Mouse (Mus musculus) forebrain, embryonic 11.5 days (tissue): ENCODE data around the gene Zfp352. TPM values are rescaled to one million over a fixed set of nuclear protein-coding genes. Genes with fewer than 3 reads are reported as not detected.
"Not testable (repeated sequence)": the region's sequence is repeated elsewhere in the genome, so short reads cannot be mapped to it uniquely, and the experiment has no call there.

ENCODE experiments used
- ATAC-seq: fragments of 200-750 bp; cut with Nextera tagmentation; replicated peaks from 2 replicates; pipeline ENCODE4 v1.8.0; 2017; ENCODE audit warnings: moderate TSS enrichment; ENCODE audit not compliant: low FRiP score
- DNase-seq: peaks from one replicate; pipeline ENCODE4 v3.0.0-alpha.2; 2017; ENCODE audit warnings: low spot score
- H3K27ac ChIP-seq: fragments of 300-500 bp; sonication (generic); 2 replicates; pipeline ENCODE4 v1.5.1; 2014; ENCODE audit warnings: low read depth, low read length
- H3K27me3 ChIP-seq: fragments of 300-500 bp; sonication (generic); 2 replicates; pipeline ENCODE4 v1.6.1; 2014; ENCODE audit warnings: mild to moderate bottlenecking, low read length, mixed read lengths; ENCODE audit not compliant: control insufficient read depth, insufficient read depth
- H3K36me3 ChIP-seq: fragments of 300-500 bp; sonication (generic); 2 replicates; pipeline ENCODE4 v1.6.1; 2014; ENCODE audit warnings: mild to moderate bottlenecking, low read length, moderate library complexity, mixed read lengths; ENCODE audit not compliant: control insufficient read depth, insufficient read depth
- H3K4me1 ChIP-seq: fragments of 300-500 bp; sonication (generic); replicated peaks from 2 replicates; pipeline ENCODE4 v1.6.1; 2014; ENCODE audit warnings: low read length, mixed read lengths; ENCODE audit not compliant: control insufficient read depth, insufficient read depth
- H3K4me2 ChIP-seq: fragments of 300-500 bp; sonication (generic); 2 replicates; pipeline ENCODE4 v1.6.1; 2014; ENCODE audit warnings: low read depth, mild to moderate bottlenecking, low read length, moderate library complexity, mixed read lengths; ENCODE audit not compliant: severe bottlenecking
- H3K4me3 ChIP-seq: fragments of 300-500 bp; sonication (generic); 2 replicates; pipeline ENCODE4 v1.5.1; 2014; ENCODE audit warnings: low read depth, low read length
- H3K9ac ChIP-seq: fragments of 300-500 bp; sonication (generic); 2 replicates; pipeline ENCODE4 v1.6.1; 2014; ENCODE audit warnings: low read length
- H3K9me3 ChIP-seq: fragments of 300-500 bp; sonication (generic); 2 replicates; pipeline ENCODE4 v1.6.1; 2016; ENCODE audit warnings: low read length, mixed read lengths; ENCODE audit not compliant: control insufficient read depth
- WGBS: fragments of 180-500 bp; shearing (Covaris S2); extraction: QIAGEN DNeasy Blood & Tissue Kit; methylation state at CpG from one replicate; pipeline ENCODE4 v1.1.7; 2014; 5-methylcytosine and 5-hydroxymethylcytosine counted together
- polyA plus RNA-seq: library from polyadenylated mRNA; unstranded; fragments of >200 nt; fragmentation: Nextera tagmentation; extraction: Ambion mirVana; gene quantifications from 2 replicates; pipeline ENCODE4 v1.2.1, GENCODE M21; 2014

Zfp352 gene
- polyA plus RNA-seq: not detected in 2 replicates

DNA sequence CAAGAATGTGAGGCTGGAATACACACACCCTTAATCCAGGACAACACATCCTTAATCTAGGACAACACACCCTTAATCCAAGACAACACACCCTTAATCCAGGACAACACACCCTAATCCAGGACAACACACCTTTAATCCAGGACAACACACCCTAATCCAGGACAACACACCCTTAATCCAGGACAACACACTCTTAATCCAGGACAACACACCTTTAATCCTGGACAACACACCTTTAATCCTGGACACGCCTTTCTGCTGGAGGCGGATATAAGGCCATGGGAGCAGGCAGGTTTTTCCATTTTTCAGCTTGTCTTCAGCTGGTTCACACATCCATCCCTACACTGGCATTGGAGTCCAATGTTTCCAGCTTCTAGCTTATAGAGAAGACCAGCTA is at the start of gene Zfp352:
TSS of gene Zfp352 (plus strand) at position 301 of the 400 bp plus-strand sequence.
- Histone ChIP-seq H3K4me2 (no peak within 1 kb of the TSS), H3K36me3 (no peaks in the 10 kb centered on the region), H3K4me1 (no peaks in the 10 kb centered on the region), H3K27ac (no peak within 1 kb of the TSS), H3K9me3 (no peaks in the 10 kb centered on the region), H3K9ac (no peak within 1 kb of the TSS), H3K27me3 (no peaks in the 10 kb centered on the region), H3K4me3 (no peak within 1 kb of the TSS)
- no peak for ATAC-seq
- DNase-seq: no peak
- WGBS: 87% methylated on average over 2 of the region's 2 CpGs

DNA sequence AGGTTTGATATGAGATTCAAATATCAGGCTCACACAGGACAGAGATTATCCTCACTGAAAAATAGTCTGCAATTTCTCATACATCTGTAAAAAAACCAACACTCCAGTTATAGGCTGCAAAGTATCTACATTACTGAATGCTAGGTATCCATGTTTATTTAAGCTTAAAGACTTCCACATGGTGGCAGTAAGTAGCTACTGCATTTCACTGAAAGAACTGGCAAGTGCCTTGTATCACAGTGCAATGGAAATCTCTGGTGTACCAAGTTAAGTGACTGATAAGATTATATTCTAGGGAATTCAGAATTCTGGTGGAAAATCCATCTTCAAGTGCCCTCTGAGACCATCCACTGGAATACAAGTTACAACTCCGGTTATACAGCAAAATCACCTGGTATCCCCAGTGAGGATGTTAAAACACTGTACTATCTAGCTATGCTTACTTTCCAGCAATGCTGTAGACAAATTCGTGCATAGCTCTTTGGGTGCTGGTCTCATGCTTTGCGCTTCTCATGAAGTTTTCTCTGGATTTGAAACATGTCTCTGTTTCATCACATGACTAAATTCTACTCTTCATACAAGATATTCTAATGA is 47.6 kb upstream of the Zfp352 start:
- Histone ChIP-seq H3K4me1 (no peaks in the 10 kb centered on the region), H3K9ac (no peak overlapping the region), H3K9me3 (no peaks in the 10 kb centered on the region), H3K36me3 (no peaks in the 10 kb centered on the region), H3K4me3 (no peak overlapping the region), H3K4me2 (no peak overlapping the region), H3K27ac (no peak overlapping the region), H3K27me3 (no peaks in the 10 kb centered on the region)
- DNase-seq (no peak), ATAC-seq (peak; percentile 49; the same call in 1 of the 2 replicates)
- 76% methylated on average over 3 of the region's 3 CpGs for WGBS

DNA sequence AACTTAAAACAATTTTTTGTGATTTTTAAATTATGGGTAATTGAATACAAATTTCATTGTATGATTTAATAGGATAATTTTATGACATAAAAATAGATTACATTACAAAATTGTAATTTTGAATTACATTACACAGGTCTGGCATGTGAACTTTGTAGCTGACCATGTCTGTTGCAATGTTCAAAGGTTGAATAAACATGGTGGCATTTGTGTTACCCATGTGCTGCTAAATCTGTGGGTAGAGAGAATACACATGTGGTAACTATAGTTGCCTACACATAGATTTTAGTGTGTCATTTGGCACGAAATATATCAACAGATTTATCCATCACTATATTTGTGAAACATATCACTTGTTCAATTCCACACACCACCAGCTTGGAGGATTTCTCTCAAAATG is 44.6 kb upstream of the Zfp352 start:
- Histone ChIP-seq H3K9ac (no peak overlapping the region), H3K9me3 (no peaks in the 10 kb centered on the region), H3K4me1 (no peaks in the 10 kb centered on the region), H3K27ac (no peak overlapping the region), H3K4me3 (no peak overlapping the region), H3K4me2 (no peak overlapping the region), H3K36me3 (no peaks in the 10 kb centered on the region), H3K27me3 (no peaks in the 10 kb centered on the region)
- WGBS: 68% methylated on average over 1 of the region's 1 CpGs
- DNase-seq: no peak
- no peak for ATAC-seq

DNA sequence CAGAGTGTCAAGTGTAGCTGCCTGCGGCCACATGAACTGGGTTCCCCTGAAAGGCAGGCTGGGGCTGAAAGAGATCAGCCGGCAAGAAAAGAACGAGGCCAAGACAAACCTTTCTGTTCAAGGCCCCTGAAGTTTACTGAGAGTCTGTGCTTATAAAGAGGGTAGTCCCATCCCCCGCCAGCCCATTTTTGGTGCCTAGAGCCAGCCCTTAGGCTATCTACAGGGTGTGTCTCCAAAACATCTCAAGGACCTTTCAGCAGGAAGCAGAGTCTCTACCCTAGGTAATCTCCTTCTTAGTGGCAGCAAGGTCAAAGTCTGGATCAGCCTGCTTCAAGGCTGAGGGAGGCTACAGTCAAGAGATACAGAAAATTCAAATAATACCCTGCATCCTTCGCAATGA is 15.2 kb upstream of the Zfp352 start:
- WGBS: 87% methylated on average over 5 of the region's 5 CpGs
- ATAC-seq (no peak), DNase-seq (no peak)
- Histone ChIP-seq H3K27me3 (no peaks in the 10 kb centered on the region), H3K4me2 (no peak overlapping the region), H3K4me3 (no peak overlapping the region), H3K4me1 (no peaks in the 10 kb centered on the region), H3K9ac (no peak overlapping the region), H3K36me3 (no peaks in the 10 kb centered on the region), H3K9me3 (no peaks in the 10 kb centered on the region), H3K27ac (no peak overlapping the region)

DNA sequence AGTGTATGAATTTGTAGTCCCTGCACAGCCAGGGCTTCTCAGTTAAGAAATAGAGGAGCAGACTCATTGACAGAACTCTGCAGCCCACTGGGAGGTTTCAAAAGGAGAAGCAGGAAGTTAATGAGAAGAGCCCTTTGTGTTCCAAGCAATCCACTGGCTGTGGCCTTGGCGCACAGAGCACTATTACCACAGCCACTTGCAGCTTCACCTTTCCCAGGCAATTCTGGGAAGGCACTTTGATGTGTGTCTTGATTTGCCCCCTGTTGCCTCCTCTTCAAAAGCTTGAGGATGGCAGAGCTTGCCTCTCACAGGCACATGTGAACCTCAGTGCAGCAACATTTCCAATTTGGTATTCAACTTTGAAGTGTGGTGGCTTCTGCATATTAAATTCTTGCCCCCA is 7.1 kb upstream of the Zfp352 start:
- Histone ChIP-seq H3K4me3 (no peak overlapping the region), H3K36me3 (no peaks in the 10 kb centered on the region), H3K27me3 (no peaks in the 10 kb centered on the region), H3K9me3 (no peaks in the 10 kb centered on the region), H3K9ac (no peak overlapping the region), H3K4me1 (no peaks in the 10 kb centered on the region; the same call in 1 of the 2 replicates), H3K27ac (no peak overlapping the region), H3K4me2 (no peak overlapping the region)
- DNase-seq: no peak
- WGBS: 39% methylated on average over 1 of the region's 1 CpGs
- ATAC-seq: no peak

DNA sequence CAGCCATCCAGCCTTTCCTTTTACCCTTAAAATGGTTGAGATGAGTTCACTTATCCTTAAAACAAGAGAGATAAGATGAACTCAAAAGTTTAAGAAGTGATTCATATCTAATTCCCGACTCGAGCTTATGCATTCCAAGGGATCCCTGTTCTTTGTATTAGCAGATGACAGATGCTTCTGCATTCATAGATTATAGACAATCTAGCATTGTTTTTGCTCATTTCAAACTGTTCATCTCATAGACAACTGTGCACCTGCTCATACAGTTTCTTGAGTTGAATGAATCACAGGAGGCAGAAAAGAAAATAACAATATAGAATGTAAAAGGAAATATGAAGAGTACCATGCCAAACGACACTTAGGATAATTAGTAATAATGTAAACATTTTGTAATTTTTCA is 6.5 kb upstream of the Zfp352 start:
- WGBS: 84% methylated on average over 3 of the region's 3 CpGs
- no peak overlapping the region for H3K4me2 ChIP-seq
- H3K9me3 ChIP-seq: no peaks in the 10 kb centered on the region
- no peak overlapping the region for H3K4me3 ChIP-seq
- ATAC-seq (no peak), DNase-seq (no peak)
- no peak overlapping the region for H3K9ac ChIP-seq
- H3K4me1 ChIP-seq: no peaks in the 10 kb centered on the region; the same call in 1 of the 2 replicates
- no peaks in the 10 kb centered on the region for H3K27me3 ChIP-seq
- no peak overlapping the region for H3K27ac ChIP-seq
- no peaks in the 10 kb centered on the region for H3K36me3 ChIP-seq

DNA sequence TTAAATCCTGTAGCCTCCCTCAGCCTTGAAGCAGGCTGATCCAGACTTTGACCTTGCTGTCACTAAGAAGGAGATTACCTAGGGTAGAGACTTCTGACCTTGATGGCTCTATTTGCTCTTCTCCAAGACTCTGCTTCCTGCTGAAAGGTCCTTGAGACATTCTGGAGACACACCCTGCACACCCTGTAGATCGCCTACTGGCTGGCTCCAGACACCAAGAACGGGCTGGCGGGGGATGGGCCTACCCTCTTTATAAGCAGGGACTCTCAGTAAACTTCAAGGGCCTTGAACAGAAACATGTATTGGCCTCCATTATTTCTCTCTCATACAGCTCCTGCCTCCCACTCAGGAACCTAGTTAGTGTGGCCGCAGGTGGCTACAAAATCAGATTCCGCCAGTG is 17.0 kb downstream of the Zfp352 start:
- H3K4me1 ChIP-seq, H3K27me3 ChIP-seq, H3K9me3 ChIP-seq, H3K36me3 ChIP-seq, DNase-seq, H3K27ac ChIP-seq, H3K4me3 ChIP-seq, H3K9ac ChIP-seq, ATAC-seq, H3K4me2 ChIP-seq: not testable (repeated sequence)
- WGBS: 97% methylated on average over 5 of the region's 5 CpGs

DNA sequence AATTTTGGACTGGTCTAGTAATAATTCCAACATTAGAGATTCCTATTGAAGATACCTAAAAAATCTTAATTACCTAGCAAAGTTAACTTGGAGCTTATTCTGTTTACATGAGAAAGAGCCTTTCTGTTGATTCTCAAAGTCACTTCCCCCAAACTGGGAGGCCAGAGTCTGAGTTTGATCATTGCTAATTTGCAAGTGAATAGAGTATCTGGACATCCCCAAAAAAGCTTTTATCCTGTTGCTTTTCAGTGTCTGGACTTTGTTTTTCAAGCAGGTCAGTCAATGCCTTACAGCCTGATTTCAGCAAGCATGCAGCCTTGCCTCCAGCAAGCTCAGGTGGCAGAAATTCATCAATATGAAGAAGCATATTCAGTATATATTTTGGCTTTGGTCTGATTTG is 51.2 kb downstream of the Zfp352 start:
- no peak for DNase-seq
- H3K4me2 ChIP-seq: no peak overlapping the region
- ATAC-seq: no peak
- H3K36me3 ChIP-seq: no peaks in the 10 kb centered on the region
- no peak overlapping the region for H3K4me3 ChIP-seq
- no peak overlapping the region for H3K9ac ChIP-seq
- H3K27ac ChIP-seq: no peak overlapping the region
- H3K27me3 ChIP-seq: no peaks in the 10 kb centered on the region
- no peaks in the 10 kb centered on the region; the same call in 1 of the 2 replicates for H3K9me3 ChIP-seq
- no peaks in the 10 kb centered on the region for H3K4me1 ChIP-seq
